29 mouse cellular contexts compared by ENCODE assay signal in genomic region chr15:10656146-10656545, GRCm38 (mm10). TPM values are rescaled to one million over a fixed set of nuclear protein-coding genes. Genes with fewer than 3 reads are reported as not detected.
DNase-seq lines count a peak whose midpoint lies in the region; ATAC-seq lines count a peak whose summit lies in the region.
"Had no signal": no experiment of that assay in that cellular context is flagged by ENCODE, and none has a peak within 500 bp of the region (broad histone marks: within the 10 kb centered on the region; RNA-seq: fewer than 3 reads in every experiment).

No protein-coding gene starts in this region.

- H3K9ac ChIP-seq in hindbrain, embryonic 12.5 days, result no peak overlapping the region
- no peak overlapping the region for H3K9ac ChIP-seq in midbrain, embryonic 12.5 days (replicated peaks)
- no peak overlapping the region for H3K9ac ChIP-seq in midbrain, embryonic 16.5 days (ENCODE audit: low read depth, low read length)
- H3K9ac ChIP-seq in forebrain, embryonic 11.5 days (ENCODE audit: low read length), result no peak overlapping the region
- no peak overlapping the region for H3K9ac ChIP-seq in forebrain, embryonic 16.5 days (replicated peaks; ENCODE audit: low read depth, low read length)
- H3K9ac ChIP-seq: kidney, embryonic 15.5 days; limb, embryonic 13.5 days; lung, embryonic 15.5 days; neural tube, embryonic 12.5 days had no signal

- DNase-seq in hindbrain, embryonic 10.5 days (ENCODE audit: low spot score), result no peak
- DNase-seq in forebrain, embryonic 11.5 days (ENCODE audit: low spot score), result no peak
- no peak for DNase-seq in gastrocnemius, adult 18-20 months (ENCODE audit: low spot score)
- no peak for DNase-seq in cerebellum, adult 11-12 months
- DNase-seq: adrenal gland, postnatal 36 days; cerebellum, adult 8-10 months; cerebellum, postnatal 25 days; gastrocnemius, postnatal 14 days; heart, postnatal 36 days; kidney, adult 11 months; kidney, postnatal 36 days; right cerebral cortex, postnatal 4 days; thymus, adult 18-20 months; thymus, postnatal 25 days had no signal

- ATAC-seq in hindbrain, embryonic 12.5 days (ENCODE audit: low FRiP score), result no peak
- ATAC-seq in midbrain, embryonic 12.5 days (ENCODE audit: low FRiP score, low read depth), result no peak
- ATAC-seq in midbrain, embryonic 16.5 days, result no peak
- no peak for ATAC-seq in forebrain, embryonic 11.5 days (replicated peaks; ENCODE audit: low FRiP score)
- peak; percentile 56 for ATAC-seq in forebrain, embryonic 16.5 days
- ATAC-seq: inflammation-experienced regulatory T-cells, adult 6 months had no signal

- no peak overlapping the region for H3K4me2 ChIP-seq in hindbrain, embryonic 12.5 days (replicated peaks)
- no peak overlapping the region for H3K4me2 ChIP-seq in midbrain, embryonic 12.5 days (replicated peaks)
- H3K4me2 ChIP-seq in midbrain, embryonic 16.5 days (ENCODE audit: low read length), result no peak overlapping the region
- no peak overlapping the region for H3K4me2 ChIP-seq in forebrain, embryonic 11.5 days (ENCODE audit: low read depth, low read length, severe bottlenecking)
- H3K4me2 ChIP-seq in forebrain, embryonic 16.5 days (ENCODE audit: low read length), result no peak overlapping the region
- H3K4me2 ChIP-seq: kidney, embryonic 15.5 days; limb, embryonic 13.5 days; liver, embryonic 11.5 days; lung, embryonic 15.5 days; midbrain, embryonic 11.5 days; neural tube, embryonic 12.5 days had no signal

- peaks cover 26% of the 10 kb centered on the region for H3K4me1 ChIP-seq in hindbrain, embryonic 10.5 days (replicated peaks)
- H3K4me1 ChIP-seq in hindbrain, embryonic 12.5 days, result peaks cover 6% of the 10 kb centered on the region; the same call in 1 of the 2 replicates
- peaks cover 15% of the 10 kb centered on the region; the same call in 1 of the 2 replicates for H3K4me1 ChIP-seq in midbrain, embryonic 12.5 days
- H3K4me1 ChIP-seq in midbrain, embryonic 16.5 days (ENCODE audit: control insufficient read depth, insufficient read depth, low read length), result no peaks in the 10 kb centered on the region
- H3K4me1 ChIP-seq in forebrain, embryonic 11.5 days (replicated peaks; ENCODE audit: control insufficient read depth, insufficient read depth, low read length), result no peaks in the 10 kb centered on the region; the same call in 1 of the 2 replicates
- H3K4me1 ChIP-seq in forebrain, embryonic 16.5 days (replicated peaks; ENCODE audit: control insufficient read depth, insufficient read depth, low read length), result peaks cover 10% of the 10 kb centered on the region
- H3K4me1 ChIP-seq: heart, embryonic 10.5 days; lung, embryonic 15.5 days had no signal

- H3K27me3 ChIP-seq in hindbrain, embryonic 10.5 days (ENCODE audit: insufficient read depth, poor library complexity, severe bottlenecking), result no peaks in the 10 kb centered on the region
- H3K27me3 ChIP-seq in hindbrain, embryonic 12.5 days, result no peaks in the 10 kb centered on the region
- no peaks in the 10 kb centered on the region for H3K27me3 ChIP-seq in midbrain, embryonic 12.5 days
- no peaks in the 10 kb centered on the region for H3K27me3 ChIP-seq in midbrain, embryonic 16.5 days (ENCODE audit: control insufficient read depth, insufficient read depth, low read depth, low read length)
- H3K27me3 ChIP-seq in forebrain, embryonic 11.5 days (ENCODE audit: control insufficient read depth, insufficient read depth, low read length), result no peaks in the 10 kb centered on the region
- no peaks in the 10 kb centered on the region for H3K27me3 ChIP-seq in forebrain, embryonic 16.5 days (replicated peaks; ENCODE audit: control insufficient read depth, insufficient read depth, low read length)
- H3K27me3 ChIP-seq: kidney, embryonic 15.5 days; limb, embryonic 13.5 days; lung, embryonic 15.5 days; neural tube, embryonic 12.5 days had no signal

- H3K9me3 ChIP-seq in hindbrain, embryonic 10.5 days, result 0 out of 2 replicates have a peak, but pooled peaks cover 2% of the 10 kb centered on the region
- no peaks in the 10 kb centered on the region for H3K9me3 ChIP-seq in hindbrain, embryonic 12.5 days (replicated peaks)
- no peaks in the 10 kb centered on the region for H3K9me3 ChIP-seq in midbrain, embryonic 12.5 days
- H3K9me3 ChIP-seq in midbrain, embryonic 16.5 days (replicated peaks; ENCODE audit: control insufficient read depth, low read length, poor library complexity, severe bottlenecking), result no peaks in the 10 kb centered on the region
- H3K9me3 ChIP-seq in forebrain, embryonic 11.5 days (ENCODE audit: control insufficient read depth, low read length), result no peaks in the 10 kb centered on the region
- no peaks in the 10 kb centered on the region for H3K9me3 ChIP-seq in forebrain, embryonic 16.5 days (ENCODE audit: control insufficient read depth, low read length)
- H3K9me3 ChIP-seq: heart, embryonic 10.5 days; kidney, embryonic 15.5 days; limb, embryonic 13.5 days; lung, embryonic 15.5 days; neural tube, embryonic 12.5 days had no signal

- H3K4me3 ChIP-seq in hindbrain, embryonic 10.5 days, result no peak overlapping the region
- no peak overlapping the region for H3K4me3 ChIP-seq in hindbrain, embryonic 12.5 days
- no peak overlapping the region for H3K4me3 ChIP-seq in midbrain, embryonic 12.5 days
- no peak overlapping the region for H3K4me3 ChIP-seq in midbrain, embryonic 16.5 days (ENCODE audit: low read depth, low read length)
- H3K4me3 ChIP-seq in forebrain, embryonic 11.5 days (ENCODE audit: low read depth, low read length), result no peak overlapping the region
- H3K4me3 ChIP-seq in forebrain, embryonic 16.5 days (replicated peaks; ENCODE audit: low read length), result no peak overlapping the region
- H3K4me3 ChIP-seq: heart, embryonic 10.5 days; kidney, embryonic 15.5 days; layer of hippocampus, adult 2 months; limb, embryonic 13.5 days; lung, embryonic 15.5 days; neural tube, embryonic 12.5 days had no signal

- H3K36me3 ChIP-seq in hindbrain, embryonic 10.5 days, result peaks cover 40% of the 10 kb centered on the region
- H3K36me3 ChIP-seq in hindbrain, embryonic 12.5 days, result peaks cover 5% of the 10 kb centered on the region; the same call in 1 of the 2 replicates
- H3K36me3 ChIP-seq in midbrain, embryonic 12.5 days, result no peaks in the 10 kb centered on the region
- H3K36me3 ChIP-seq in midbrain, embryonic 16.5 days (ENCODE audit: control insufficient read depth, insufficient read depth, low read length), result no peaks in the 10 kb centered on the region
- no peaks in the 10 kb centered on the region for H3K36me3 ChIP-seq in forebrain, embryonic 11.5 days (ENCODE audit: control insufficient read depth, insufficient read depth, low read length)
- H3K36me3 ChIP-seq in forebrain, embryonic 16.5 days (ENCODE audit: control insufficient read depth, insufficient read depth), result 0 out of 2 replicates have a peak, but pooled peaks cover 3% of the 10 kb centered on the region
- H3K36me3 ChIP-seq: heart, embryonic 10.5 days; kidney, embryonic 15.5 days; lung, embryonic 15.5 days had no signal

- WGBS in hindbrain, embryonic 10.5 days, result 86% methylated on average over 5 of the region's 5 CpGs
- 60% methylated on average over 5 of the region's 5 CpGs for WGBS in hindbrain, embryonic 12.5 days
- WGBS in midbrain, embryonic 12.5 days, result 81% methylated on average over 5 of the region's 5 CpGs
- WGBS in midbrain, embryonic 16.5 days, result 63% methylated on average over 5 of the region's 5 CpGs
- WGBS in forebrain, embryonic 11.5 days, result 61% methylated on average over 5 of the region's 5 CpGs
- WGBS in forebrain, embryonic 16.5 days, result 18% methylated on average over 5 of the region's 5 CpGs

- peak overlapping the region; percentile 59 for H3K27ac ChIP-seq in hindbrain, embryonic 10.5 days
- H3K27ac ChIP-seq in hindbrain, embryonic 12.5 days, result no peak overlapping the region
- H3K27ac ChIP-seq in midbrain, embryonic 12.5 days (replicated peaks), result 0 out of 2 replicates have a peak overlapping the region, but pooled peaks have one; percentile 11
- no peak overlapping the region for H3K27ac ChIP-seq in midbrain, embryonic 16.5 days (ENCODE audit: low read length)
- peak overlapping the region; percentile 53 for H3K27ac ChIP-seq in forebrain, embryonic 11.5 days (ENCODE audit: low read depth, low read length)
- H3K27ac ChIP-seq in forebrain, embryonic 16.5 days (ENCODE audit: low read length), result peak overlapping the region; percentile 77
- H3K27ac ChIP-seq: heart, embryonic 10.5 days; kidney, embryonic 15.5 days; layer of hippocampus, adult 2 months; limb, embryonic 13.5 days; lung, embryonic 15.5 days; neural tube, embryonic 12.5 days; stomach, postnatal 0 days had no signal

RNA-seq across cellular contexts. Expression of gene Rai14, which starts 58.3 kb away (rescaled TPM):
- 72.2 and 77.9 TPM in 2 replicates for polyA plus RNA-seq in hindbrain, embryonic 10.5 days (2016; fragmentation: Nextera tagmentation; extraction: Ambion mirVana)
- polyA plus RNA-seq in hindbrain, embryonic 12.5 days (2016; fragmentation: Nextera tagmentation; extraction: Ambion mirVana), result 64.9 and 70.5 TPM in 2 replicates
- polyA plus RNA-seq in midbrain, embryonic 12.5 days (2016; fragmentation: Nextera tagmentation; extraction: Ambion mirVana), result 68.8 and 81.3 TPM in 2 replicates
- 8.6 and 10.2 TPM in 2 replicates for polyA plus RNA-seq in midbrain, embryonic 16.5 days (2015; fragmentation: Nextera tagmentation; extraction: Ambion mirVana)
- 58.2 and 61.5 TPM in 2 replicates for polyA plus RNA-seq in forebrain, embryonic 11.5 days (2014; fragmentation: Nextera tagmentation; extraction: Ambion mirVana)
- 33.3 and 40.0 TPM in 2 replicates for polyA plus RNA-seq in forebrain, embryonic 16.5 days (2015; fragmentation: Nextera tagmentation; extraction: Ambion mirVana)
- total RNA-seq in gastrocnemius, adult 18-20 months (2021), result 1 to 10 TPM; 5.5 to 7.0 TPM
- total RNA-seq: MEL had no signal

Comparison
In these comparisons a context has a peak if more than half of its experiments do, and no peak if none do; other contexts are left out.
1. H3K27ac ChIP-seq: peak in hindbrain, embryonic 10.5 days (single experiment), midbrain, embryonic 12.5 days (single experiment), forebrain, embryonic 11.5 days (single experiment) and forebrain, embryonic 16.5 days (single experiment); none in hindbrain, embryonic 12.5 days (single experiment) and midbrain, embryonic 16.5 days (single experiment).